Mouse (Mus musculus) heart, postnatal 4 days (tissue): ENCODE results near the gene Gm3285. TPM values are rescaled to one million over a fixed set of nuclear protein-coding genes. Genes with fewer than 3 reads are reported as not detected.

Experiments used
- DNase-seq: peaks from one replicate; pipeline ENCODE4 v3.0.0; 2021
- total RNA-seq, 2 experiments: library from RNA; stranded (reverse); gene quantifications; 2 replicates each; pipeline ENCODE4 v1.2.3; 2021

The Gm3285 gene
- total RNA-seq, 2 experiments from 2014 or later = not detected

- DNase-seq = no peak
Observed at GRCm38 (mm10) chr10:77900903-77901818, 39.4 kb downstream of the Gm3285 start.

- DNase-seq = peak; percentile 43
Observed at GRCm38 (mm10) chr10:77901871-77902210, 40.1 kb downstream of the Gm3285 start.

- peak; percentile 60 for DNase-seq
Observed at GRCm38 (mm10) chr10:77902211-77902893, 40.6 kb downstream of the Gm3285 start, which contains the start of gene Lrrc3. Lrrc3 (minus strand) TSS chr10:77902536.

- peak; percentile 38 for DNase-seq
Observed at GRCm38 (mm10) chr10:77902894-77903715, 41.3 kb downstream of the Gm3285 start.

Other genes starting within 250 kb of the Gm3285 start
- 10 to 100 TPM; 56.1 to 63.8 TPM for gene Ube2g2, start 239.7 kb upstream of the Gm3285 start, total RNA-seq
- gene Tspear, start 175.4 kb upstream of the Gm3285 start, total RNA-seq = not detected
- not detected for gene Gm19402, start 171.2 kb upstream of the Gm3285 start, total RNA-seq
- not detected for gene Gm9508, start 164.7 kb upstream of the Gm3285 start, total RNA-seq
- not detected for gene Gm10272, start 155.3 kb upstream of the Gm3285 start, total RNA-seq
- gene Gm10024, start 150.5 kb upstream of the Gm3285 start, total RNA-seq = not detected
- gene Gm10142, start 146.2 kb upstream of the Gm3285 start, total RNA-seq = not detected
- not detected for gene Krtap12-1, start 141.4 kb upstream of the Gm3285 start, total RNA-seq
- gene Gm10100, start 135.5 kb upstream of the Gm3285 start, total RNA-seq = not detected
- gene Gm18596, start 119.3 kb upstream of the Gm3285 start, total RNA-seq = not detected
- not detected for gene Gm9736, start 110.6 kb upstream of the Gm3285 start, total RNA-seq
- not detected for gene Gm3233, start 102.3 kb upstream of the Gm3285 start, total RNA-seq
- gene Gm3238, start 90.7 kb upstream of the Gm3285 start, total RNA-seq = not detected
- gene Gm7138, start 85.0 kb upstream of the Gm3285 start, total RNA-seq = not detected
- not detected for gene Gm3250, start 79.4 kb upstream of the Gm3285 start, total RNA-seq
- gene Gm7137, start 73.8 kb upstream of the Gm3285 start, total RNA-seq = not detected
- not detected for gene Gm9639, start 66.9 kb upstream of the Gm3285 start, total RNA-seq
- gene Gm19668, start 62.8 kb upstream of the Gm3285 start, total RNA-seq = not detected
- not detected for gene Gm9507, start 50.1 kb upstream of the Gm3285 start, total RNA-seq
- not detected for gene Gm2696, start 47.3 kb upstream of the Gm3285 start, total RNA-seq
- gene Krtap10-4, start 34.9 kb upstream of the Gm3285 start, total RNA-seq = not detected
- not detected for gene Krtap10-10, start 26.0 kb upstream of the Gm3285 start, total RNA-seq
- not detected for gene Gm36176, start 15.2 kb upstream of the Gm3285 start, total RNA-seq
- not detected for gene Gm10318, start 9.1 kb upstream of the Gm3285 start, total RNA-seq
- 1 to 10 TPM; 1.6 to 1.8 TPM for gene Lrrc3, start 40.6 kb downstream of the Gm3285 start, total RNA-seq
- 1 to 10 TPM in 1 of 2 experiments, under 1 TPM in 1; 0.33 to 1.0 TPM for gene Trpm2, start 108.6 kb downstream of the Gm3285 start, total RNA-seq
- gene 1810043G02Rik, start 116.5 kb downstream of the Gm3285 start, total RNA-seq = 10 to 100 TPM; 10.5 to 12.6 TPM
- gene Pfkl, start 148.1 kb downstream of the Gm3285 start, total RNA-seq = 100 to 1,000 TPM; 118 to 133 TPM
- not detected for gene Dnmt3l, start 180.0 kb downstream of the Gm3285 start, total RNA-seq
- gene Aire, start 181.6 kb downstream of the Gm3285 start, total RNA-seq = not detected
- gene Icosl, start 207.3 kb downstream of the Gm3285 start, total RNA-seq = 1 to 10 TPM; 3.8 to 4.6 TPM